Mouse (Mus musculus) erythroid progenitor cell, adult 5-6 weeks (primary cell): ENCODE results near the gene Aqp3. TPM values are rescaled to one million over a fixed set of nuclear protein-coding genes. Genes with fewer than 3 reads are reported as not detected.

Source experiments
- total RNA-seq, 2 experiments: library from RNA; stranded (forward) in 1 of 2; stranded (reverse) in 1 of 2; fragments of 150-400 nt in 1 of 2; fragments of 186-747, 209-891 nt in 1 of 2; gene quantifications; 2 replicates each; pipeline versions ENCODE4 v1.2.3 to v1.2.4; 2015 to 2017; ENCODE audit warnings: low replicate concordance in 2 of 2

Gene Aqp3
- total RNA-seq, 2 experiments from 2014 or later: not detected

Other genes with a start within 250 kb of the Aqp3 start
- gene B4galt1, start 244.2 kb downstream of the Aqp3 start, total RNA-seq (2015; ENCODE audit: low replicate concordance): 49.4 and 49.9 TPM in 2 replicates
- 43.9 and 46.2 TPM in 2 replicates for gene B4galt1, start 244.2 kb downstream of the Aqp3 start, total RNA-seq (2017; ENCODE audit: low replicate concordance)
- gene Spink4, start 178.1 kb downstream of the Aqp3 start, total RNA-seq (2015; ENCODE audit: low replicate concordance): not detected in 2 replicates
- not detected in 2 replicates for gene Spink4, start 178.1 kb downstream of the Aqp3 start, total RNA-seq (2017; ENCODE audit: low replicate concordance)
- gene Bag1, start 149.9 kb downstream of the Aqp3 start, total RNA-seq (2015; ENCODE audit: low replicate concordance): 93.0 and 125 TPM in 2 replicates
- 200 and 234 TPM in 2 replicates for gene Bag1, start 149.9 kb downstream of the Aqp3 start, total RNA-seq (2017; ENCODE audit: low replicate concordance)
- gene Chmp5, start 149.8 kb downstream of the Aqp3 start, total RNA-seq (2015; ENCODE audit: low replicate concordance): 48.2 and 49.0 TPM in 2 replicates
- gene Chmp5, start 149.8 kb downstream of the Aqp3 start, total RNA-seq (2017; ENCODE audit: low replicate concordance): 57.5 and 62.0 TPM in 2 replicates
- gene Nfx1, start 127.3 kb downstream of the Aqp3 start, total RNA-seq (2015; ENCODE audit: low replicate concordance): 28.8 and 46.5 TPM in 2 replicates
- 45.1 and 51.8 TPM in 2 replicates for gene Nfx1, start 127.3 kb downstream of the Aqp3 start, total RNA-seq (2017; ENCODE audit: low replicate concordance)
- gene Aqp7, start 50.0 kb downstream of the Aqp3 start, total RNA-seq (2015; ENCODE audit: low replicate concordance): not detected in 2 replicates
- gene Aqp7, start 50.0 kb downstream of the Aqp3 start, total RNA-seq (2017; ENCODE audit: low replicate concordance): not detected in 2 replicates
- gene Nol6, start 26.3 kb upstream of the Aqp3 start, total RNA-seq (2015; ENCODE audit: low replicate concordance): 3.4 and 4.7 TPM in 2 replicates
- 1.8 and 3.5 TPM in 2 replicates for gene Nol6, start 26.3 kb upstream of the Aqp3 start, total RNA-seq (2017; ENCODE audit: low replicate concordance)
- gene Ube2r2, start 37.6 kb upstream of the Aqp3 start, total RNA-seq (2015; ENCODE audit: low replicate concordance): 108 and 121 TPM in 2 replicates
- 64.3 and 82.5 TPM in 2 replicates for gene Ube2r2, start 37.6 kb upstream of the Aqp3 start, total RNA-seq (2017; ENCODE audit: low replicate concordance)
- 52.3 and 55.8 TPM in 2 replicates for gene Ubap2, start 177.0 kb upstream of the Aqp3 start, total RNA-seq (2015; ENCODE audit: low replicate concordance)
- gene Ubap2, start 177.0 kb upstream of the Aqp3 start, total RNA-seq (2017; ENCODE audit: low replicate concordance): 33.1 and 42.1 TPM in 2 replicates
- gene Dcaf12, start 216.7 kb upstream of the Aqp3 start, total RNA-seq (2015; ENCODE audit: low replicate concordance): 58.4 and 77.1 TPM in 2 replicates
- gene Dcaf12, start 216.7 kb upstream of the Aqp3 start, total RNA-seq (2017; ENCODE audit: low replicate concordance): 66.0 and 84.6 TPM in 2 replicates